Mouse (Mus musculus) brain, adult 10 weeks (tissue): Measurements from ENCODE around the gene Gm21761. TPM values are rescaled to one million over a fixed set of nuclear protein-coding genes. Genes with fewer than 3 reads are reported as not detected.

Experiments used
- polyA plus RNA-seq: library from polyadenylated mRNA; stranded (reverse); fragments of 350-450 nt; fragmentation: Illumina TruSeq; extraction: RNeasy Lipid Tissue Mini Kit (QIAGEN cat#74804); gene quantifications from one replicate; pipeline ENCODE4 v1.2.3, GENCODE M21; 2015; ENCODE audit warnings: low read depth, low replicate concordance

Gene Gm21761
- not detected for polyA plus RNA-seq

GRCm38 (mm10) chr13:119929172-119929571 is at the start of gene Gm21761:
Gene Gm21761, minus strand, starts transcription at chr13:119929272.

GRCm38 (mm10) chr13:119950706-119951105 is 21.6 kb upstream of the Gm21761 start, which contains the start of gene B020031M17Rik:
Gene B020031M17Rik, minus strand, starts transcription at chr13:119950806.

GRCm38 (mm10) chr13:119894685-119895084 is 34.4 kb downstream of the Gm21761 start, which contains the start of gene Tcstv1:
Gene Tcstv1, minus strand, starts transcription at chr13:119894785.

Other genes starting within 250 kb of the Gm21761 start
- gene Hmgcs1, start 238.9 kb downstream of the Gm21761 start, polyA plus RNA-seq: 199 TPM
- gene Nim1k, start 173.4 kb downstream of the Gm21761 start, polyA plus RNA-seq: 12.4 TPM
- 38.5 TPM for gene Zfp131, start 138.4 kb downstream of the Gm21761 start, polyA plus RNA-seq
- not detected for gene AF067063, start 99.1 kb downstream of the Gm21761 start, polyA plus RNA-seq
- not detected for gene D13Ertd608e, start 93.3 kb downstream of the Gm21761 start, polyA plus RNA-seq
- not detected for gene Tcstv1, start 34.5 kb downstream of the Gm21761 start, polyA plus RNA-seq
- gene B020031M17Rik, start 21.5 kb upstream of the Gm21761 start, polyA plus RNA-seq: not detected
- not detected for gene Gm36079, start 97.7 kb upstream of the Gm21761 start, polyA plus RNA-seq
- not detected for gene Gm21188, start 122.9 kb upstream of the Gm21761 start, polyA plus RNA-seq
- not detected for gene Gm20767, start 211.0 kb upstream of the Gm21761 start, polyA plus RNA-seq
- not detected for gene Gm21818, start 243.2 kb upstream of the Gm21761 start, polyA plus RNA-seq